18 mouse cellular contexts compared by ENCODE assay signal in the genomic region with DNA sequence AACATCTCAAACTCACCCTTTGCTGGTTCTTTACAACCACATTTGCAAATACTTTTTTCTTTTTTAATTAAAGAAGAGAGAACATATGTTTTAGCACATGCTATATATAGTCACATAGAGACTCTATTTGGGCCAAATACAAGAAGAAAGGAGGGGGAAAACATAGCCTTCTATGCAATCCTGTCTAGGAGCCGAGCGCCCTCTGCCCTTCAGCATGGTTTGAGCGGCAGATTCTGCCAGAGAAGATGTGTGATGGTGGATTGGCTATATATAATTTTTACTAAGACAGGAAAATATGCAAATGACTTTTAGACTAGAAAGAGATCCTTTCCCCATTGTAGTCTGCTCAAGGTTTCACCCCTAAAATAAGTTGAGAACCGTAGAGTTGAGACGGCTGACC. TPM values are rescaled to one million over a fixed set of nuclear protein-coding genes. Genes with fewer than 3 reads are reported as not detected.
DNase-seq lines count a peak whose midpoint lies in the region; ATAC-seq and TF ChIP-seq lines count a peak whose summit lies in the region.
"Had no signal": no experiment of that assay in that cellular context is flagged by ENCODE, and none has a peak within 500 bp of the region (broad histone marks: within the 10 kb centered on the region; RNA-seq: fewer than 3 reads in every experiment).

No protein-coding gene starts in this region.

- no peak for TF ChIP-seq EP300 in ES-Bruce4 (IDR thresholded peaks at IDR 0.05; ENCODE audit: insufficient read depth, low read depth, low read length)

- 94% methylated on average over 5 of the region's 5 CpGs for WGBS in midbrain, embryonic 11.5 days
- WGBS in midbrain, embryonic 13.5 days = 90% methylated on average over 5 of the region's 5 CpGs

- peak; percentile 47 for DNase-seq in midbrain, embryonic 11.5 days (ENCODE audit: low spot score, missing footprints)
- DNase-seq in CD4-positive, CD25-positive, alpha-beta regulatory T cell, adult 2 months (ENCODE audit: low read depth, low spot score) = peak; percentile 51
- peak; percentile 56 for DNase-seq in splenic B cell, adult 2 months (ENCODE audit: low read depth, low spot score)
- DNase-seq in thymus, postnatal 36 days = no peak
- DNase-seq: adrenal gland, postnatal 14 days; cerebellum, adult 2 months; gastrocnemius, postnatal 10 days; heart, adult 2 months had no signal

- TF ChIP-seq CTCF in ES-Bruce4 (IDR thresholded peaks at IDR 0.05; ENCODE audit: low read depth, low read length) = peak; percentile 5

- H3K9ac ChIP-seq in midbrain, embryonic 11.5 days (ENCODE audit: low read length) = no peak overlapping the region
- H3K9ac ChIP-seq in midbrain, embryonic 13.5 days (replicated peaks) = no peak overlapping the region
- no peak overlapping the region for H3K9ac ChIP-seq in ES-Bruce4 (ENCODE audit: low read depth, poor library complexity, severe bottlenecking)
- H3K9ac ChIP-seq: forebrain, embryonic 13.5 days; heart, embryonic 15.5 days; hindbrain, embryonic 14.5 days had no signal

- H3K27ac ChIP-seq in midbrain, embryonic 11.5 days (ENCODE audit: low read depth, low read length) = no peak overlapping the region
- no peak overlapping the region for H3K27ac ChIP-seq in midbrain, embryonic 13.5 days
- no peak overlapping the region for H3K27ac ChIP-seq in ES-Bruce4 (ENCODE audit: insufficient read depth, low read length)
- H3K27ac ChIP-seq: embryonic facial prominence, embryonic 10.5 days; forebrain, embryonic 13.5 days; heart, adult 2 months; heart, embryonic 15.5 days; hindbrain, embryonic 10.5 days; hindbrain, embryonic 14.5 days had no signal

- TF ChIP-seq POLR2A in ES-Bruce4 (IDR thresholded peaks at IDR 0.05; ENCODE audit: insufficient read depth, low read length) = no peak

- H3K9me3 ChIP-seq in midbrain, embryonic 11.5 days (ENCODE audit: control insufficient read depth, low read length) = no peaks in the 10 kb centered on the region
- H3K9me3 ChIP-seq in midbrain, embryonic 13.5 days = no peaks in the 10 kb centered on the region
- no peaks in the 10 kb centered on the region for H3K9me3 ChIP-seq in ES-Bruce4 (replicated peaks; ENCODE audit: control insufficient read depth, insufficient read depth, low read length, poor library complexity, severe bottlenecking)
- H3K9me3 ChIP-seq: embryonic facial prominence, embryonic 10.5 days; forebrain, embryonic 13.5 days; heart, embryonic 15.5 days; hindbrain, embryonic 10.5 days had no signal

- ATAC-seq in midbrain, embryonic 11.5 days (ENCODE audit: low FRiP score) = no peak
- no peak for ATAC-seq in midbrain, embryonic 13.5 days
- ATAC-seq in activated CD4-positive, CD25-positive, alpha-beta regulatory T cell, adult 4 months = no peak
- ATAC-seq in megakaryocyte-erythroid progenitor cell, adult 5-6 weeks (replicated peaks; ENCODE audit: low FRiP score, low TSS enrichment, poor library complexity, severe bottlenecking) = no peak
- ATAC-seq: forebrain, embryonic 13.5 days had no signal

- H3K4me3 ChIP-seq in midbrain, embryonic 11.5 days (ENCODE audit: low read depth, low read length) = no peak overlapping the region
- no peak overlapping the region for H3K4me3 ChIP-seq in midbrain, embryonic 13.5 days (replicated peaks)
- no peak overlapping the region for H3K4me3 ChIP-seq in ES-Bruce4 (ENCODE audit: low read depth, low read length)
- H3K4me3 ChIP-seq: embryonic facial prominence, embryonic 10.5 days; forebrain, embryonic 13.5 days; heart, adult 2 months; heart, embryonic 15.5 days; hindbrain, embryonic 10.5 days had no signal

- H3K27me3 ChIP-seq in midbrain, embryonic 11.5 days (ENCODE audit: control insufficient read depth, insufficient read depth, low read length) = no peaks in the 10 kb centered on the region
- H3K27me3 ChIP-seq in midbrain, embryonic 13.5 days = no peaks in the 10 kb centered on the region
- no peaks in the 10 kb centered on the region for H3K27me3 ChIP-seq in ES-Bruce4 (ENCODE audit: control insufficient read depth, insufficient read depth, low read length, poor library complexity, severe bottlenecking)
- H3K27me3 ChIP-seq in splenic B cell, adult 2 months (ENCODE audit: control insufficient read depth, insufficient read depth, low read length, poor library complexity, severe bottlenecking) = no peaks in the 10 kb centered on the region
- H3K27me3 ChIP-seq: forebrain, embryonic 13.5 days; heart, embryonic 15.5 days had no signal

- H3K4me1 ChIP-seq in midbrain, embryonic 11.5 days (ENCODE audit: control insufficient read depth, insufficient read depth, low read length) = no peaks in the 10 kb centered on the region
- H3K4me1 ChIP-seq in midbrain, embryonic 13.5 days (replicated peaks) = no peaks in the 10 kb centered on the region
- H3K4me1 ChIP-seq in ES-Bruce4 (ENCODE audit: control insufficient read depth, insufficient read depth, low read length) = no peaks in the 10 kb centered on the region
- H3K4me1 ChIP-seq: embryonic facial prominence, embryonic 10.5 days; forebrain, embryonic 13.5 days; heart, embryonic 15.5 days; hindbrain, embryonic 10.5 days had no signal

- no peaks in the 10 kb centered on the region for H3K36me3 ChIP-seq in midbrain, embryonic 11.5 days (ENCODE audit: control insufficient read depth, insufficient read depth, low read length)
- H3K36me3 ChIP-seq in midbrain, embryonic 13.5 days = no peaks in the 10 kb centered on the region
- H3K36me3 ChIP-seq in ES-Bruce4 (ENCODE audit: control insufficient read depth, insufficient read depth, low read length, poor library complexity, severe bottlenecking) = no peaks in the 10 kb centered on the region
- H3K36me3 ChIP-seq in splenic B cell, adult 2 months (ENCODE audit: control insufficient read depth, insufficient read depth, low read length, poor library complexity, severe bottlenecking) = no peaks in the 10 kb centered on the region
- H3K36me3 ChIP-seq: embryonic facial prominence, embryonic 10.5 days; heart, embryonic 15.5 days; hindbrain, embryonic 10.5 days had no signal

- H3K4me2 ChIP-seq in midbrain, embryonic 11.5 days = no peak overlapping the region
- H3K4me2 ChIP-seq in midbrain, embryonic 13.5 days (replicated peaks) = no peak overlapping the region
- H3K4me2 ChIP-seq: forebrain, embryonic 13.5 days; heart, embryonic 11.5 days; heart, embryonic 15.5 days; hindbrain, embryonic 14.5 days had no signal

RNA-seq across cellular contexts. Expression of gene Myom1, which starts 60.0 kb away (rescaled TPM):
- polyA plus RNA-seq in midbrain, embryonic 11.5 days (2014; fragmentation: Nextera tagmentation; extraction: Ambion mirVana) = 1.3 and 1.4 TPM in 2 replicates
- 1.2 and 1.3 TPM in 2 replicates for polyA plus RNA-seq in midbrain, embryonic 13.5 days (2015; fragmentation: Nextera tagmentation; extraction: Ambion mirVana)
- polyA plus RNA-seq in ES-Bruce4 (2011; ENCODE audit: insufficient read depth, insufficient read length, low read depth, missing spikeins) = 2.3 and 2.8 TPM in 2 replicates
- under 1 TPM in 1 of 2 experiments, not detected in 1; 0.26 TPM for polyA plus RNA-seq in activated CD4-positive, CD25-positive, alpha-beta regulatory T cell, adult 4 months (2017; shearing (Covaris generic))
- total RNA-seq in megakaryocyte-erythroid progenitor cell, adult 5-6 weeks (2014; fragmentation: Nextera tagmentation) = 2.8 and 9.2 TPM in 2 replicates
- 1.0 and 1.9 TPM in 2 replicates for total RNA-seq in megakaryocyte-erythroid progenitor cell, adult 5-6 weeks (2017)

Comparison
In these comparisons a context has a peak if more than half of its experiments do, and no peak if none do; other contexts are left out.
1. DNase-seq: peak in midbrain, embryonic 11.5 days (single experiment), CD4-positive, CD25-positive, alpha-beta regulatory T cell, adult 2 months (single experiment) and splenic B cell, adult 2 months (single experiment); none in thymus, postnatal 36 days (0 of 2).